Mouse (Mus musculus) midbrain, postnatal 0 days (tissue): ENCODE results near the gene Ern1. TPM values are rescaled to one million over a fixed set of nuclear protein-coding genes. Genes with fewer than 3 reads are reported as not detected.

ENCODE experiments used
- ATAC-seq: fragments of 200-750 bp; cut with Nextera tagmentation; 2 replicates; pipeline ENCODE4 v1.8.0; 2017; ENCODE audit warnings: moderate number of reproducible peaks, mild to moderate bottlenecking, moderate TSS enrichment, moderate library complexity; ENCODE audit not compliant: low FRiP score
- DNase-seq: peaks from one replicate; pipeline ENCODE4 v3.0.0-alpha.2; 2015; ENCODE audit warnings: low spot score
- H3K27ac ChIP-seq: fragments of 300-500 bp; sonication (generic); 2 replicates; pipeline ENCODE4 v1.5.1; 2014; ENCODE audit warnings: low read depth, mild to moderate bottlenecking, low read length, mixed read lengths
- H3K27me3 ChIP-seq: fragments of 300-500 bp; sonication (generic); 2 replicates; pipeline ENCODE4 v1.6.1; 2014; ENCODE audit warnings: low read length, control low read depth, mixed read lengths; ENCODE audit not compliant: insufficient read depth
- H3K36me3 ChIP-seq: fragments of 300-500 bp; sonication (generic); 2 replicates; pipeline ENCODE4 v1.6.1; 2014; ENCODE audit warnings: low read length, control low read depth, mixed read lengths; ENCODE audit not compliant: insufficient read depth
- H3K4me1 ChIP-seq: fragments of 300-500 bp; sonication (generic); 2 replicates; pipeline ENCODE4 v1.6.1; 2014; ENCODE audit warnings: mild to moderate bottlenecking, control low read depth, antibody characterized with exemption, low read length, mixed read lengths; ENCODE audit not compliant: insufficient read depth
- H3K4me2 ChIP-seq: fragments of 300-500 bp; sonication (generic); 2 replicates; pipeline ENCODE4 v1.6.1; 2014; ENCODE audit warnings: low read depth, mild to moderate bottlenecking, low read length, mixed read lengths; ENCODE audit not compliant: poor library complexity, severe bottlenecking
- H3K4me3 ChIP-seq: fragments of 300-500 bp; sonication (generic); 2 replicates; pipeline ENCODE4 v1.5.1; 2014; ENCODE audit warnings: low read depth, mild to moderate bottlenecking, low read length, moderate library complexity
- H3K9ac ChIP-seq: fragments of 300-500 bp; sonication (generic); replicated peaks from 2 replicates; pipeline ENCODE4 v1.6.1; 2014; ENCODE audit warnings: mild to moderate bottlenecking, low read length, moderate library complexity, mixed read lengths; ENCODE audit not compliant: poor library complexity, severe bottlenecking
- H3K9me3 ChIP-seq: fragments of 300-500 bp; sonication (generic); 2 replicates; pipeline ENCODE4 v1.6.1; 2016; ENCODE audit warnings: low read length, control low read depth
- CTCF ChIP-seq: IDR thresholded peaks from 2 replicates; pipeline ENCODE4 v1.5.1; 2016; ENCODE audit warnings: antibody characterized with exemption, mild to moderate bottlenecking
- WGBS: fragments of 180-500 bp; shearing (Covaris S2); extraction: QIAGEN DNeasy Blood & Tissue Kit; methylation state at CpG from one replicate; pipeline ENCODE4 v1.1.7; 2014; 5-methylcytosine and 5-hydroxymethylcytosine counted together
- polyA plus RNA-seq: library from polyadenylated mRNA; unstranded; fragments of >200 nt; fragmentation: Nextera tagmentation; extraction: Ambion mirVana; gene quantifications from 2 replicates; pipeline ENCODE4 v1.2.1, GENCODE M21; 2015
- total RNA-seq: library from RNA; depleted of rRNA; stranded (reverse); fragments of >200 nt; gene quantifications from 2 replicates; pipeline ENCODE4 v1.2.3, GENCODE M21; 2014

The Ern1 gene
- total and polyA plus RNA-seq, 2 experiments from 2014 or later, result 3.7 to 10.3 TPM

DNA sequence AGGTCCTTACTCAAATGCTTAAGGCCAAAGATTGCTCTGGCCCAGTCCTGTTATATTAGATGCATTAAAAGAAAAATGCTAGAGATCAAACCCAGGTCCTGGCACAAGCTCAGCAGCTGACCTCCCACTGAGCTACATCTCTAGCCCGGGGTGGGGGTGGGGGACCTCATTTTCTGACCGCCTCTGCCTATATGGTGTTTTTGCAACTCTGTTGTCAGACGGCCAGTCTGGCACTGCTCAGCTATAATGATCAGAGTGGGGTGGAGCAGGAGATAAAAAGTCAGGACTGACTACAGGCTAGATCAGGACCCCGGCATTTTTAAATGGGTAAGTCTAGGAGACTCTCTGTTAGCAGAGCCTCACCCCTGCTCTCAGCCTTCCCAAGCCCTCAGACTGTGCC, 30.7 kb upstream of the Ern1 start:
- ATAC-seq, result no peak
- DNase-seq, result no peak
- TF ChIP-seq CTCF, result no peak
- Histone ChIP-seq H3K4me2 (no peak overlapping the region), H3K4me3 (no peak overlapping the region), H3K4me1 (0 out of 2 replicates have a peak, but pooled peaks cover 3% of the 10 kb centered on the region), H3K9me3 (no peaks in the 10 kb centered on the region), H3K27ac (no peak overlapping the region), H3K9ac (no peak overlapping the region), H3K36me3 (peaks cover 7% of the 10 kb centered on the region; the same call in 1 of the 2 replicates), H3K27me3 (no peaks in the 10 kb centered on the region)
- 38% methylated on average over 4 of the region's 4 CpGs for WGBS

DNA sequence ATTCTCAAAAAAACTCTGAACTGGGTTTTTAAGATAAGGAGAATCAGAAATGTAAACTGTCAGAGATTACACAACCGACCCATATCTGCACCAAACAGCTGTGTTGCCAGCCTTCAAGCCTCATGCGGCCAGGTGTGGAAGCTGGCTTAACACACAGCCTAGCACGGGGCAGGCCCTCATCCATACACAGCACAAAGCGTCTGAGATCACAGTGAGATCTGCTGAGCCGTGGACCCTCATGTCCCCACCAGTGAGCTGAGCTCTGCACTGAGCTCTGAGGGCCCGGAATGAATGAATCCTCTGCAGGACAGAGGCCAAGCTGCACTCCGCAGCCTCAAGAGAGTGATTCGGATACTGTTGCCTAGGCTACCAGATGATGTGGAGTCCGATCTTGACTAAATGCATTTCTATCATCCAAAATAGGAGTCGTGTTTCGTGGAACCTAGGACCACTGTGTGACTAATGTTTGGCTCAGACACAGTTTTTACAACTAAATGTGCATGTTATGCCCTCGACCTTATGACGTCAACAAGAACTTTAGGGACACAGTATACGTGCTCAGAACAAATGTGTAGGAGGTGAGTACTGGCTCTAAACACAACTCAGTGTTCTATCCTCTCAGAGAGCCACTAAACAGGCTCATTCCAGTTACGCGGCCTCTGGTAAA, 27.6 kb upstream of the Ern1 start:
- Histone ChIP-seq H3K9ac (no peak overlapping the region; the same call in 1 of the 2 replicates), H3K4me1 (0 out of 2 replicates have a peak, but pooled peaks cover 3% of the 10 kb centered on the region), H3K27me3 (no peaks in the 10 kb centered on the region), H3K27ac (0 out of 2 replicates have a peak overlapping the region, but pooled peaks have one; percentile 12), H3K9me3 (no peaks in the 10 kb centered on the region), H3K36me3 (peaks cover 20% of the 10 kb centered on the region), H3K4me3 (no peak overlapping the region), H3K4me2 (no peak overlapping the region)
- DNase-seq, result no peak
- ATAC-seq, result peak; percentile 20; the same call in 1 of the 2 replicates
- 48% methylated on average over 16 of the region's 16 CpGs for WGBS
- TF ChIP-seq CTCF, result no peak

DNA sequence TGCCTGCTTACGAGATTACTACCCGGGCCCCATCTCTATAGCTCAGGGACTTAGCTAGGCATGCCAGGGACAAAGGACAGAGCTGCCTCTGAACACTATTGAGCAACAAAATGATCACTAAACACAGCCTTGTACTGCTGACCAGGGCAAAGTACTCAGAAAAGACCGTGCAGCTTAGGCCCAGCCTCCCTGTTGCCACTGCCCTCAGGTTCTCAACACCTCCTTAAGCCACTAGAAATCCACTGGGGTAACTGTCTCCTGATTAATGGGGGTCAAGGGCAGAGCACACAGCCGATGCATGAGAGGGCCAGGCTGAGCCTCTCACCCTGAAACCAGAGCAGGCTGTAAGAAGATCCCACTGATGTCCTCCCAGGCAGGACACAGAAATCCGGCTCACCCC, 26.8 kb upstream of the Ern1 start:
- Histone ChIP-seq H3K27ac (no peak overlapping the region), H3K36me3 (peaks cover 20% of the 10 kb centered on the region), H3K9me3 (no peaks in the 10 kb centered on the region), H3K27me3 (no peaks in the 10 kb centered on the region), H3K4me3 (no peak overlapping the region), H3K9ac (no peak overlapping the region), H3K4me1 (0 out of 2 replicates have a peak, but pooled peaks cover 3% of the 10 kb centered on the region), H3K4me2 (no peak overlapping the region)
- ATAC-seq (no peak), DNase-seq (no peak)
- no peak for TF ChIP-seq CTCF
- WGBS, result 58% methylated on average over 5 of the region's 5 CpGs

DNA sequence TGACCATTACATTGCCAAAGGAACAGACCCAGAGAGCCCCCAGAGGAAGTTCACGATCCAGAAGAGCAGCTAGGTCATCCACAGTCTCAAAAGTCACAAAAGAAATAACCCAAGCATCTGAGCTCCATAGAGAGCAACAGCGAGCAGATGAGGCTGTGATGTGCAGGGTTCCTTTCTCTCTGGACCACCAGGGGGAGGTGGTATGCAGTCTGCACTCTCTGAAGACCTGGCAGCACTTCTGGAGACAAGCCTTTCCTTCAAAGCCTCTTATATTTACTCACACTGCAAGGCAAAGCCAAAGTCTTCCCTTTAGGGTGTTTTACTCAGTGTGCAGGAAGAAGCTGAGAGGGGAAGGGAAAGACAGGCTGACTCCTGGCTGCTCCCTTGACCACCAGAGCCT, 25.5 kb upstream of the Ern1 start:
- Histone ChIP-seq H3K9me3 (no peaks in the 10 kb centered on the region), H3K4me3 (no peak overlapping the region), H3K36me3 (peaks cover 18% of the 10 kb centered on the region), H3K4me2 (no peak overlapping the region), H3K9ac (no peak overlapping the region), H3K4me1 (0 out of 2 replicates have a peak, but pooled peaks cover 3% of the 10 kb centered on the region), H3K27me3 (no peaks in the 10 kb centered on the region), H3K27ac (no peak overlapping the region)
- peak; percentile 84 for TF ChIP-seq CTCF
- no peak for ATAC-seq
- DNase-seq, result peak; percentile 71
- WGBS, result 35% methylated on average over 2 of the region's 2 CpGs

DNA sequence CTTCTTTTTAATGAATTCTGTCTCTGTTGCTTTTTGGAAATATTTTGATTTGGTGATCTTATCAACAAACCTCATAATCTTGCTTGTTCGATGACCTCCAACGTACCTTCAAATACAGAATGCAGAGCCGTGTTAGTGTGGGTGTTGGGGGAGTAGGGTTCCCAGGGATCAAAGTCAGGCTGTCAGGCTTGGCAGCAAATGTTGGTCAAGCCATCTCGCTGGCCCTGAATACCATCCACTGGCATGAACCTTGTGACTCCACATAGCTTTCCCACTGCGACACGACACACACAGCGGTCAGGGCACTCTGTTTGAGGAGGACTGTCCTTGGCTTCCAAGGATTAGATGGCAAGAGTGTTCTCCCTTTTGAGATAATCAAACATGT, 24.3 kb upstream of the Ern1 start:
- Histone ChIP-seq H3K27ac (no peak overlapping the region), H3K36me3 (peaks cover 17% of the 10 kb centered on the region), H3K4me3 (no peak overlapping the region), H3K27me3 (no peaks in the 10 kb centered on the region), H3K4me1 (0 out of 2 replicates have a peak, but pooled peaks cover 3% of the 10 kb centered on the region), H3K9ac (no peak overlapping the region), H3K9me3 (no peaks in the 10 kb centered on the region), H3K4me2 (no peak overlapping the region)
- WGBS, result 95% methylated on average over 7 of the region's 7 CpGs
- ATAC-seq, result no peak
- TF ChIP-seq CTCF, result no peak
- no peak for DNase-seq

DNA sequence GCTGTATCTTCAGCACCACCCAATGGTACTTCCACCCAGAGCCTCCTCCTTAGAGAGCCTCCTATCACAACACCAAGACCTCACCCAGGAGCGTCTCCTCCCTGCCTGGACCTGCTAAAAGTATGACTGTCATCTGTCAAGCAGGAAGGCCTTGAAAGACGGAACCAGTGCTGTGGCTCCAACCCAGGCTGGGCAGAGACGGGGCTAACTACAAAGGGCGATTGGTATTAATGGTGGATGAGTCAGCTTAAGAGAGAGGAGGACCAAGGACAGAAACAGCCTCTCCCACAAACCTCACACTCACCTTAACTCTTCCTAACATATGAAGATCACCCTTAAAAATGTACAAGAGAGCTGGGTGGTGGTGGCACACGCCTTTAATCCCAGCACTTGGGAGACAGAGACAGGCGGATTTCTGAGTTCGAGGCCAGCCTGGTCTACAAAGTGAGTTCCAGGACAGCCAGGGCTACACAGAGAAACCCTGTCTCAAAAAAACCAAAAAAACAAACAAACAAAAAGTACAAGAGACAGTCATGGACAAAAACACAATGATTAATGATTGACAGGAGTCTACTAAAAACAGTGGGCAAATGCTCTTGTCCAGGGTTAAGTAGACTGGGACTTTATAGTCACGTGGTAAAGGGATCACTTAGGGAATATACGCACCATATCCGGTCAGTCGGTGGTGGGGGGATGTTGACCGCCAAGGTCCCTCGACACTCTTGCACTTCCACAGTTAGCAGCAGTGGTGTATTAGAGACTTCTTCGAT, 23.8 kb upstream of the Ern1 start:
- H3K9me3 ChIP-seq, result no peaks in the 10 kb centered on the region
- H3K27me3 ChIP-seq, result no peaks in the 10 kb centered on the region
- H3K27ac ChIP-seq, result no peak overlapping the region
- DNase-seq (no peak), ATAC-seq (no peak)
- H3K4me3 ChIP-seq, result no peak overlapping the region
- H3K4me2 ChIP-seq, result no peak overlapping the region
- no peak for TF ChIP-seq CTCF
- H3K4me1 ChIP-seq, result 0 out of 2 replicates have a peak, but pooled peaks cover 3% of the 10 kb centered on the region
- WGBS, result 92% methylated on average over 14 of the region's 14 CpGs
- peaks cover 17% of the 10 kb centered on the region for H3K36me3 ChIP-seq
- no peak overlapping the region for H3K9ac ChIP-seq
